Mouse (Mus musculus) adrenal gland (tissue): ENCODE data around the gene Slco3a1.

ENCODE experiments used
- intact Hi-C: fragments of 180-260 bp; cut with DNase I; formaldehyde crosslinking; loops from one replicate; pipeline ENCODE4 v1.15.1; 2025

The Slco3a1 gene

DNA sequence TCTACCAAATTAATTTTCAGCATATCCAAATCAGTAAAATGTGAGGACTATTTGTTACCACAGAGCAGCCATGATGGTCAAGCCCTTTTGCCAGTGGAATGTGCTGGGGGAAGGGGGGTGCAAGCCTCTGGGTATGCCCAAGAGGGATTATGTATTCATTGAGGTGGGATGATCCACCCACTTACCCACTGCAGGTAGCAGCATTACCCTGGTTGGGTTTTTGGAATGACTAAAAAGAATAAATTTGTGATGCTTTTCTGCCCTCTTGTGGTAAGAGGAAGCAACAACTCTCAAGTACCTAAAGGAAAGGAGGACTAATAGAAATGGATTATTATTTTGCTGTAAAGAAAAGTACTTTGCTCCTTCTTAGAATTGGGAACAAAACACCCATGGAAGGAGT is 197.6 kb downstream of the Slco3a1 start:
- intact Hi-C loops: loop anchor here (1.0 to 5.0 kb wide), 2 partner anchors 500 to 704 kb away; no protein-coding TSS in a partner anchor

DNA sequence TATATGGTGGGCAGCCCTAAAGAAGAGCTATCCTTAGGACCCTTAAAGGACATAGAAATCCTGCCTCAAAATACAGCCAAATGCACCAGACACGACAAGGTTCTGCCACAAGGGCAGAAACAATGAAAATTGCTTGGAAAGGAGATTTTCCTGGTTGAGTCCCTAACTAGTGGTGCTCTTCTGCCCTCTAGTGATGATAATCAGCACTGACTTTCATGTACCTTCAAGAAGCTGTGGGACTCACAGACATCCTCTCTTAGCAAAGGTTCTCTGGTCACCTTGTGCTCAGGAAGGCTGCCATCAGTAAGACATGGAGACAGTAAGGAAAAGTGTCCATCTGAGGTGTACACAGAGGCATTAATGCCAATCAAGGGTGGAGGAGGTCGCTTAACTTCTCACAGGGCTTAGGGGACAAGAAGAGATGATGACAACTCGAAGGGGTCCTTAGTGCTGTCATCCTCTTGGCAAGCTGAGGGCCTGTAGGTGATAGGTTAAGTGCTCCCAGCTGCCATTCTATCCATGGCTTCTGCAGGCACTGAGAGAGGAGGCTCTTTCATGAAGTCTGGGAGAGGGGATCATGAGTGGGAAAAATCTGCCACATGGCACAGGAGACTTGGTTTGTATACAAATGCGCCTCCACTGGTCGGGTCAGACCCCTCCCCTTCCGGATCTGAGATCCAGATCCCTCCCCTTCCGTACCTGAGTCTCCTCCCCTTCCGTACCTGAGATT is 199.9 kb downstream of the Slco3a1 start:
- intact Hi-C loops: loop anchor here (2.0 to 5.0 kb wide), 2 partner anchors 328 to 497 kb away; no protein-coding TSS in a partner anchor

DNA sequence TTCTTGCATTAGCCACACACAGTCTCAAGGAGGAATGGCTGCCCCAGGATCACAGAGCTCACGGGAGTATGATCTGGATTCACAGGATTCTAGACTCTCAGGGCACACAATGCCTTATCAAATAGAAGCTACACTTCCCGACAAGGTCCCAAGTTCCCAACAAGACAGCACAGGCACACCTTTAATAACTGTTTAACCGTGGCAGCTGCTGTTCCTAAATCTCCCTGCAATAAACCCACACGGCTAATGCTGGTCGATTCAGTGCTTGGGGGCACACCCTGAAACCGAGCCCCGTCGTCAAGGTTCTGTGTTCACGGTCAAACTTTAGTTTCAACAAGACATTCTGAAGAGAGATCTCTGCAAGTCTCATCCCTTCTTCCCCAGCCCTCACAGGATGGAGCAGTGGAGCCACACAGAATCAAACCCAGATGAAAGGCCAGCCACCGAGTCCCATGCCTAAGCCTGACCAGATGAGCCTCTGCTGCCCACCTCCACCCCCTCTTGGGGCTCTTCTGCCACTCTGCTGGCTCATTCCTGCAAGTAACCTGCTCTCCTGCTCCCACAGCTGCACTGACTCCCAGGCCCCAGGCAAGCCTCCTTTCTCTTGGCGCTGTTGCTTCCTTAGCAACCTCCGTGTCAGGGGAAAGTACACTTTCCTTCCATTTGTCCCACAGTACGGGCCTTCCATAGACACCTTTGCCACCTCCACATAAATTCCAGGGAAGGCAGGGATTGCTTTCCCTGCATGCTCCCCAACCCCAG is 200.7 kb downstream of the Slco3a1 start:
- intact Hi-C loops: loop anchor here (2.0 kb wide), 1 partner anchor 327 kb away; no protein-coding TSS in a partner anchor

DNA sequence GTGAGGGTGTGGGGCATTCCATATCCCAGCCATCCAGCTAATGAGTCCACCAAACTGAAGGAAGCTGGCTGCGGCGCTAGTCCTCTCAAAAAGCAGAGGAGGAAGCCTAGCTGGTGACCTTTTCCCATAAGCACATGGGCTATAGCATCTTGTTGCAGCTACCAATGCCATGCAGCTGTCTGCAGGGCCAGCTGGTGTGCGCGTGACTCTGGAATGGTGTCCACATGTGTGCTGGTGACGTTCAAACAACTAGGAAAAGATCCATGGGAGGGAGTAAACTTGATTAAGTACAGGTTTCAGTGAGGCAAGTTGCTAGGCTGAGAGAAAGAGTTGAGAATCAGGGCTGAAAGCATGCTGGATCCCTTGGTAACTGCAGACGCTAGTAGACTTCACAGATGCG is 201.3 kb downstream of the Slco3a1 start:
- intact Hi-C loops: no loop called here

DNA sequence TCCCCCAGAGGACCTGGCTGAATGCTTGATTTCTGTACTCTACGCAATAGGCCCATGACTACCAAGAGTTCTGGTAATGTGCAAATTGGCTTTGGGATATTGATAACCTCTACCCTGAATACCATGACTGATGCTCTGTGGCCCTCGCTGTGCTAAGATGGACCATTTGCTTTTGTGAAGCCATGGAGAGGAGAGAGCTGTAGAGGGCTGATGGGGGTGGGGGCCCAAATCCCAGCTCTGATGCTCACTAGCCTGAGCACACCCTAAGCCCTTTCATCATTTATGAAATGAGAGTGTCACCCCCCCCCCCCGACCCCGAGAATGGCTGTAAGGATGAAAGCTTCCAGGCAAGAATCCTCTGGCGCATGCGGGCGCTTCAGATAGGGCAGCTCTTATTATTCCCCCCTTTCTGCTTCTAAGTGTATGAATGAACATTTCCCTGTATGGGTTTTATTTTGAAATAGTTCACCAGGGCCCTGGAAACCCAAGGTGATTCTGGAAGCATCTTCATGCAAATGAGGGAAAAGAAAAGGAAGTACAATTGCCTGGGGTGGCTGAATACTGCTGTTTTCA is 206.2 kb downstream of the Slco3a1 start:
- intact Hi-C loops: no loop called here

DNA sequence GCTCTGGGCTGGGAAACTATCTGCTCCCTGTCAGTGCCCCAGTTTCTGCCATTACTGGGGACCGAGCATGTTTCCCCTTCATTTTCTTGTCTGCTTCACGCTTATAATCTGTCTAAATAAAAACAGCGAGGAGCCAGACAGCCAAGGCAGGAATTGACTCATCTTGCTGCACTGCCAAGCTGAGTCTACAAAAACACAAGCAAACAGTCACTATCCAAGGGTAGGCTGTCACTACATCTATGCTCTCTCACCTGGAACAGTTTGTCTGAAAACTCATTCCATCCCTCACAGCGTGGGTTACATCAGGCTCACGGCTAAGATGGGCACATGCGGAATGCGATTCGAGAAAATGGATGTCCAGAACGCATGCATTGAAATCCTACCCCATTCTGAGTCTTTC is 207.6 kb downstream of the Slco3a1 start:
- intact Hi-C loops: no loop called here

DNA sequence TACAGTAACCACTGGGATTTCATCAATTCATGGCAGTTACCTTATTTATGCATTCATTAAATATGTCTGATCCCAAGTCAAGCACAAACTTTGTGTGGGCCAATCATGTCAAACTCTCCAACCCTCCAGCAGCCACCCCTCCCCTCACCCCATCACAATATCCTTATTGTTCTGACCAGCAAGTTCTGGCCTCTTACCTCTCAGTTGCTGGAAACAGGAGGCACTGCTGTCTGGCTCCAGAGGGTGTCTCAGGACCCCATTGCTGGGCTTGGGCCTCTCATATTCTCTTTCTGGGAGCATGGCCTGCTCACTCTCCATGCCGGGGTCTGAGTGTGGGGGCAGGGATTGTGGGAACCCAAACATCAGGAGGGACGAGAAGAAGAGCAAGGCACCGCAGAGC is 208.1 kb downstream of the Slco3a1 start:
- intact Hi-C loops: no loop called here

DNA sequence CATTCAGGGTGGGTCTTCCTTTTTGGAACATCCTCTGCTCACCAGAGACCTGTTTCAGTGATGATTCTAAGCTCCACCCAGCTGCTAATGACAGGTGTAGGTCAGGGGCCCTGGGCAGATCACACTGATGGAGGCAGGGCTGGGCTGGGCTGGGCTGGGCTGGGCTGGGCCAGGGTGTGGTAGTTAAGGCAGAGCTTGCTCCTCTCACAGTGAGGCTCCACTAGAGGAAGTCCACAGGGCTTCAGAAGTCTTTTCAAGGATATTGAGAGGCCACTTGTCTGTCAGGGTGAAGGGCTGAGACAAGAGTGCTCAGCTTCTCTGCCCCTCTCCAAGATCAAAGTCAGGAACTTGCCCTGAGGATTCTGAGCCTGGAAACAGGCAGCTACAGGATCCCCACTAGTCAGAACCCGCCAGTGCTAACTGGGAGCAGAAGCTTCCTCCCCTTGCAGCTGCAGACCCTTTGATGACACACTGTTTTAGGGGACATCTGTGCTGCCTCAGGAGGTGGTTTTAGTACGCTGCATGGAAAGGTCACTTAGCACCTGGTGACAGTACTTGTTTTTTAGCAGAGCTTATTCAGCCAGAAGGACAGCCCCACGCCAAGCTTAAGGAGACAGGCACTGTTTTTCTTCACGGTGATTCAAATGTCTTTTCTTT is 213.3 kb downstream of the Slco3a1 start:
- intact Hi-C loops: no loop called here

DNA sequence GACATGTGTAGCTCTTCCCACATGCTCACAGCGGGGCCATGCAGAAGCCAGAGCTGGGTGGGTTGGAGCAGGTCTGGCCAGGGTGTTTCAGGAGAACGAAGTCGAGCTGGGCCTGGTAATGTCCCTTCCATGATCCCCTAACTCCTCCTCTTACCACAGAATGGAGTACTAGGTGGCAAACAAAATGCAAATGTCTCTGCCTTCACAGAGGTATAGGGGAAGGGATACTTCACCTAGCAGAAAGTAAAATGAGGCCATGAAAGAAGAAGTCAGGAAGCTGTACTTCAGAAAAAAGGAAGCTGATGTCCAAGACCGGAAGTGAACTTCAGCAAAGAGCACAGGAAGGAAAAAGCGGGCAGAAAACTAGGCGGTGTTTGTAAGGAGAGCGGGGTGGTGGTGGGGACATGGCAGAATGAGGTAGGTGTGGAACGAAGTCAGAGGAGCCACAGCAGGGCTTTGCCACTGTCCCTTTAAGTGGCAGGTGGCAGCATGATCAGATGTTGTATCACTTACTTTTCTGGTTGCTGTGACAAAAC is 214.1 kb downstream of the Slco3a1 start:
- intact Hi-C loops: no loop called here

DNA sequence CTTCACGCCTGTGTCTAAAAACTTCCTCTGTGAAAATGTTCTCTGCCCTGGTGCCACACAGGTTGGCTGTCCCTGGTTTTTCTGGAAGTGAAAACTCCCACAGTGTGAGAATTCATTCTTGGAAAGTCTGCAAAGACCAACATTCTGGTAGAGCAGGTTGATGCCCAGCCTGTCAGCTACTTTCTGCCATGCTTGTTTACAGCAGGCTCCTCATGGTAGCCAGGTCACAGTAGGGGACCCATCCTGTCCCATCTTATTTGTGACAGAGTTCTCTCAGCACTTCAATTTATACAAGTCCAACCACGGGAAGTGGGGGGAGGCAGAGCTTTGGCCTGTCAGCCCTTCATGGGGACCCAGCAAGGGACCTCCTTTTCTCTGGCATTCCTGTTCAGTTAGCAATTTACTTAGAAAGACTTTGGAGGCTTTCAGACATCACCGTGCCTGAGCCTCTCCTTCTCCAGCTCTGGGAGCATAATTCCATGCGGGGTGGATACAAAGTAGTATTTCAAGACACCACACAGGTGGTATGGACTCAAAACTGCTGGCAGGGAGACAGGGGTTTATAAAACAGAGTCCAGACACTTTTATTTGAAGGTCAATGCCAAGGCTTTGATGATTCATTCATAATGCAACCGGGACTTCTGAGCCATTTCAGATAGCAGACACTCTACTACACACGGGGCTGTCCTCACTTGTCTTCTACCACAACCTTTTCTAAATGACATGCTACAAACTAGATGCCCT is 216.7 kb downstream of the Slco3a1 start:
- intact Hi-C loops: no loop called here

DNA sequence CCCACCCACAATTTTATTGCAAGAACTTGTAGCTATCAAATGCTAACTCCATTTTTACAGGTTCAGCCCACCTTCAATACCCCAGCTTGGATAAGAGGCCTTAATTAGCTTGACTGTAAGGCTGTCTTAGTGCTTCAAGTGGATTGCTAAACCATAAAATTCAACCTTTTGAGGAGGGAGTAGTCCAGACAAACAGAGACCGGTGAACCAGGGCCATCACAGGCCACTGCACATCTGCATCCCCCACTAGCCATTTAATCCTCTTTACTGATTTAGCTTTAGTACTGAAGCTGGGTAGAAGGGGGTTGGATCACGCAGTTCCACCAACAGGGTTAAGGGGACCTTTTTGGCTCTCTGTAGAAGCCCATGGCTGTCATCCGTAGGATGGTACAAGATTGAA is 222.3 kb downstream of the Slco3a1 start:
- intact Hi-C loops: no loop called here

DNA sequence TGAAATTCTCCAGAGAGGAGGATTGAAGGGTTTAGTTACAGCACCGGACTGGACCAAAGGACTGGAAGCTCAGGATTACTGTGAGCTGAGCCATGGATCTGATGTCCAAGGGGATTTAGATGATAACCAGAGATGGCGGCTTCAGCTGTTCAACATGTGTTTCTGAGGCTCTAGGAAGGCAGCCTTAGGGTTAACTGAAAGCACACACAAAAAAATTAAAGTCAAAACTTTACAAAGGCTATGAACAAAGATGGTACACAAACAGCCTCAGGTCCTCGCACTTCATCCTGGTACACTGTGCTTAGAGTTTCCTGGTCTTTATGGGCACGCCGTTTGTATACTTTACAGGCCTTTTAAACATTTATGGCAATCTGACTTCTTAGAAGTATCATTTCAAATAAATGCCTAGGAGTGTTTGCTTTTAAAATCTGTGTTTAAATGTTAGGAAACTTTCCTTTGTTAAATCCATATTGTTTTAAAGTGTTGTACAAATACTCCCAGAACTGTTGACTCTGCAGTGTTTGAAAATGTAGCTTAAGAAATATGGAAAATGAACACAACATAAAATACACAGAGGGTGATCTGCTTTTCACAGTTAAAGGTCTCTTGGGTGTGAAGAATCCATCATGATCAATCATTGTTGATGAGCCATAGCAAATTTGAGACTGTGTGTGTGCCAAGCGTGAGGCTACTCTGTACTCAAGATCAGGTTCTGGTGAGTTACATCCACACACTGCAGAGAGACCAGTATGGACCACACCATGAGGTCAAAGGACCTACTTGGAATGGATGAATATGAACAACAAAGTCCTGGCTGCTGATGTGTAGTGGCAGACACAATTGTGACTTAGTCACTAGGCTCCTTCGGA is 223.5 kb downstream of the Slco3a1 start:
- intact Hi-C loops: no loop called here

DNA sequence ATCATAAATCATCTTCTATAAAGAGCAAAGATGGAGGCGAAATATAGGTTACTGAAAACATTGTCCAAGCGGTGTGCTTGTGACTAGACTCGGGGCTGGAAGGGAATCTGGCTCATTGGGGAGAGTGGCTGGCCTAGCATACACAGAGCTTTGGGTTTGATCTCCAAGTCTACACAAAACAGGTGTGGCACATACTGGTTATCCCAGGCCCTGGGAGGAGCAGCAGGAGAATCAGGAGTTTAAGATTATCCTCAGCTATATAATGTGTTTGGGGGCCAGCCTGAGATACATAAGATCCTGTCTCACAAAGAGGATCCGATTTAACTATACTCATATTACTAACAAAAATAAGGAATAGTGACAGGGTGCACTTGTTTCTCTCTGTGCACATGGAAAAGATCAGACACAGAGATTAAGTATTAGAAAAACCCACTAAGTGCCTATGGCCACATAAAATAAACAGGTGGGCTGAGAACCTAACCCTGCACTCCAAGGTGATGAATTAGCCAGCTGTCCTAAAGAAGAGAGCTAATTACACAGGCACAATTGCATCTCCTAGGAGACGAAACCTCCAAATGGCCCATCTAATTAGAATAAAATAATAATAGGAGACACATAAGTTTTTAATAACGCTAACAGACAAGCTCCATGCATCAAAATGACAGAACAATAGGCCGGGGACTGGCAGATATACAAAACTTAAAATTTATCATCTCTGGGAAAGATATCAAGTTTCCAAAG is 224.3 kb downstream of the Slco3a1 start:
- intact Hi-C loops: no loop called here

DNA sequence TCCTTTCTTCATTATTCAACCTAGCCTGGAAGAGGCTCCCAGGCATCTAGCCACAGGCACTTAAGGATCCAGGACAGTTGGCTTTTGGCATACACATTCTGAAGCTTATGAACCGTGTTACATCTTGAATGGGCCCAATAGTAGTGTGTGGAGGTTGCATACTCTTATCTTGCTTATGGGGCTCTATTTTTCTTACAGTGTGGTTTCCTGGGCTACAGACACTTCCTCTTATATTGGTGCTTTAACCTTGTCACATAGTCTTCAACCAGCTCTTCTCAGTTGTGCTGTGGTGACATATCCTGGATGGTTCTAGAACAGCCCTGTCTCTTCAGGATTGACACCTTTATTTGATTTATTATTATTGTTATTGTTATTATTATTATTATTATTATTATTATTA is 225.6 kb downstream of the Slco3a1 start:
- intact Hi-C loops: no loop called here

DNA sequence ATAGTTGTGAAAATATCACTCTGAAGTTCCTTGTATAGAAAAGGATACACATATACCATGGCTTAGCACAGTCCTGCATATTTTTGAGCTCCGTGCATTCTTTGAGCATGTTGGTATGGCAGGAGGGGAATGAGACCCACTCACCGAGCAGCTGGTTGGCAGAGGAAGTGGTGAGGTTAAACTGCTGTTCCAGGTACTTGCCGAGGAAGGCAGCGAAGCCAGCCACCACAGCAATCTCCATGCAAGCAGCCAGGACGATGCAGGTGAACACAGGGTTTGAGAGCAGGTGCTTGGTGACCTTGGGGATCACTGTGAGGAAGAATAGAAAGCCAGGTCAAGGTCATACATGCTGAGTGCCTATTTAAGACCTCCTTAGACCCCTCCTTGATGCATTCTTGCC is 226.9 kb downstream of the Slco3a1 start:
- intact Hi-C loops: no loop called here

DNA sequence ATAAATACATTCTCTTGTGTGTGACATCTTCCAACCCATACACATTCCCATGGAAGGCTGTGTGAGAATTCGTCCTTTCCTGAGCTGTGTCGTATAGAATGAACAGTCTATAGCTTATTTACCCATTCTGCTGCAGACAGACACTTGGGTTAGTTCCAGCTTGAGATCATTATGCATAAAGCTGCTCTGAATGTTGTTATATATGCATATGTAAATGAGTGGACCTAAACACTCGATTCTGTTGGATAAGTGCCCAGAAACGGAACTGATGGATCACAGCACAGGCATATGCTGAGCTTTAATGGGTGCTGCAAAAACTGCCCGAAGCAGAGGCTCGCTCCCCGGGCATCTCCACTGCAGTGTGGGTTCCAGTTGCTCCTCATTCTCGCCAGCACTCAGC is 229.5 kb downstream of the Slco3a1 start:
- intact Hi-C loops: no loop called here

DNA sequence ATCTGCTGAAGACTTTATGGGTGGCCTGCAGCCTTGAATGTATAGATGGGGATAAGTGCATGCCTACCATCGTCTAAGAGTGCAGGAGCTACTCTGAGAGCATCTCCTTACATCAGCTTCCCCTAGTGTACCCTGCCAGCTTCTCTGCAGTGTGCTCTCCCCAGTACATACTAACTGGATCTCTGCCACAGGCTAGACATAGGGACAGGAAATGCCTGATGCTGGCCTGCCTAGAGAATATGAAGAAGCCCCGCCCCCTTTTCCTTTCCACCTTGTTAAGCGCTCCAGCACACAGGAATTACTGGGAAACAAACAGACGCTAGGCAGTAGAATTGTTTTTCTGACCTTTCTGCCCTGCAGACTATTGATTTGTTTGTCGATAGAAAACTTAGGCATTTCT is 230.9 kb downstream of the Slco3a1 start:
- intact Hi-C loops: no loop called here

DNA sequence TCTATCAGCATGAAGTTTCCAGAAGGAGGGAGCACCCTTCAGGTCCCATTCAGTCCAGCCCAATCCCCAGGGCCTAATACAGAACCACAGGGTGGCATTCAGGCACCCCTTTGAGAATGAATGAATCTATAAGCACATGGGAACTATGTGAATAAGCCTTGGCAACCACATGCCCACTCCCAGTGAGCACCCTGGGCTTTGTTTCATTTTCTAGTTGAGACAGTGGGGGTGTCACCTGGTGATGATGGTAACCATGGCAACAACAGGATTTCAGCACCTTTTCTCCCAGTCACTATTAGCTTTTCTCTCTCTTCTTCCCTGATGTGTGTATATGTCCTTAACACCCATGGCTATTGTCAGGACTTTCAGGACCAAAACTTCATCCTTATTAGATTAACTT is 231.4 kb downstream of the Slco3a1 start:
- intact Hi-C loops: no loop called here

DNA sequence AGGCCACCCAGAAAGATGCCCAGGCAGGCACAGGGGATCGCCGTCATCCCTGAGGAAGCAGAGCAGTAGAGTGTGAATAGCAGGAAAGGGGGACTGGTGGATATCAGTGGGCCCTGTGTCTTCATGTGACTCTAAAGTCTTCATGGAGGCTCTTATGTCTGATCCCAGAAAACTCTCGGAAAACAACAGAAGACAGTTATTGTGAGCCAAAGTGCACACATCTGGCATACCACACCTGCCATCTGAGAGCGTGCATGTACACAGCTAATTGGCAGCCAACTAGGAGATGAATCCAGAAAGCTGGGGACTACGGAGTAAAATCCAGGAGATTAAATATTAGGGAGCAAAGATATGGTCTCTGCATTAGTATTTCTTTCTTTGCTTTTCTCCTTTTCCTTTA is 233.9 kb downstream of the Slco3a1 start:
- intact Hi-C loops: no loop called here
